Mouse (Mus musculus) right cerebral cortex, postnatal 14 days (tissue): ENCODE measurements at regions not wholly inside any gene's neighbourhood (a gene's known extent, or its start where the extent isn't known, plus 50 kb on each side); places are given as distances from the start of the nearest gene placed in this dataset.

Source experiments
- DNase-seq: peaks from one replicate; pipeline ENCODE4 v3.0.0; 2022

- no peak for DNase-seq
Measured at GRCm38 (mm10) chr2:78010066-78010690, 64.0 kb upstream of the Cwc22 start.

DNA sequence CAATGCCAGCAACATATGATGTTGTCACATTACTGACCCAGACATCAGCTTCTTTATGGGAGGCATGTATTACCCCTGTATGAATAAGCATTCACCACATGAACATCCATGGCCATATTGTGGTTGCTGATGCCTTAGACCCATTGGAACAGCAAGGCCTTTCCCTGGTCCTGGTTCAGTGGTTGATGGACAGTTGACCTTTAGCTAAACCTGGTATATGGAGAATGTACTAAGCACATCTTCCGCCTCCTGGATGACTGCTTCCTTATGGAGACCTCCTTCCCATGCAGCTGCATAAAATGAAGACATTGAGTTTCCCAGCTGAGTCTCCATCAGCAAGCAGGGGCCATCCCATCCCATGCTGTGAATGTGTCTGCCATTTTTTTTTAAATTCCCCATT lies 61.9 kb upstream of the Cwc22 start:
- DNase-seq: no peak

GRCm38 (mm10) chr2:78005402-78006021 lies 59.3 kb upstream of the Cwc22 start:
- no peak for DNase-seq

GRCm38 (mm10) chr2:78004426-78004825 lies 58.3 kb upstream of the Cwc22 start:
- no peak for DNase-seq
